Mouse (Mus musculus) embryo, embryonic 11.5 days (tissue): ENCODE measurements around the gene Erbb3.
A peak's percentile ranks its signal among the peaks of the same experiment; 100 is the strongest.

Experiments used
- DNase-seq: peaks from one replicate; pipeline ENCODE4 v3.0.0-alpha.2; 2012; ENCODE audit warnings: low read depth, low spot score

Erbb3 gene

GRCm38 (mm10) chr10:128612433-128613153 lies 23.1 kb upstream of the Erbb3 start:
- peak; percentile 77 for DNase-seq

GRCm38 (mm10) chr10:128606483-128606882 lies 17.0 kb upstream of the Erbb3 start:
- no peak for DNase-seq

GRCm38 (mm10) chr10:128602470-128603128 lies 13.1 kb upstream of the Erbb3 start:
- DNase-seq, result no peak

GRCm38 (mm10) chr10:128601499-128601898 lies 12.0 kb upstream of the Erbb3 start:
- no peak for DNase-seq

GRCm38 (mm10) chr10:128598476-128598875 lies 9.0 kb upstream of the Erbb3 start:
- no peak for DNase-seq

GRCm38 (mm10) chr10:128592797-128593196 lies 3.3 kb upstream of the Erbb3 start:
- DNase-seq, result no peak

GRCm38 (mm10) chr10:128591436-128591835 lies 2.0 kb upstream of the Erbb3 start:
- DNase-seq, result no peak

- peak; percentile 59 for DNase-seq
Observed at GRCm38 (mm10) chr10:128590193-128590690, 790 bp upstream of the Erbb3 start.

- DNase-seq, result no peak
Observed at GRCm38 (mm10) chr10:128588775-128589463, 533 bp downstream of the Erbb3 start.

- no peak for DNase-seq
Observed at GRCm38 (mm10) chr10:128588136-128588535, 1.3 kb downstream of the Erbb3 start.

GRCm38 (mm10) chr10:128587697-128588096 lies 1.8 kb downstream of the Erbb3 start:
- DNase-seq, result no peak

GRCm38 (mm10) chr10:128587120-128587519 lies 2.3 kb downstream of the Erbb3 start:
- DNase-seq, result no peak

- no peak for DNase-seq
Observed at GRCm38 (mm10) chr10:128586546-128586945, 2.9 kb downstream of the Erbb3 start.

GRCm38 (mm10) chr10:128584386-128584785 lies 5.1 kb downstream of the Erbb3 start:
- DNase-seq, result no peak

- no peak for DNase-seq
Observed at GRCm38 (mm10) chr10:128583644-128584043, 5.8 kb downstream of the Erbb3 start.

GRCm38 (mm10) chr10:128579731-128580130 lies 9.7 kb downstream of the Erbb3 start:
- no peak for DNase-seq

- DNase-seq, result no peak
Observed at GRCm38 (mm10) chr10:128579298-128579697, 10.2 kb downstream of the Erbb3 start.

- DNase-seq, result no peak
Observed at GRCm38 (mm10) chr10:128578330-128578729, 11.1 kb downstream of the Erbb3 start.

- DNase-seq, result no peak
Observed at GRCm38 (mm10) chr10:128575063-128575462, 14.4 kb downstream of the Erbb3 start.

GRCm38 (mm10) chr10:128565788-128566531 lies 23.5 kb downstream of the Erbb3 start, which contains the start of gene Pa2g4:
Gene Pa2g4, minus strand, starts transcription at chr10:128565987.
- DNase-seq, result peak; percentile 99

- no peak for DNase-seq
Observed at GRCm38 (mm10) chr10:128565206-128565787, 24.2 kb downstream of the Erbb3 start.
